Mouse (Mus musculus) lung, embryonic 14.5 days (tissue): ENCODE results near the gene Rack1. TPM values are rescaled to one million over a fixed set of nuclear protein-coding genes. Genes with fewer than 3 reads are reported as not detected.
"Not testable (repeated sequence)": the region's sequence is repeated elsewhere in the genome, so short reads cannot be mapped to it uniquely, and the experiment has no call there.

Experiments
- ATAC-seq: fragments of 200-750 bp; cut with Nextera tagmentation; 2 replicates; pipeline ENCODE4 v1.8.0; 2017; ENCODE audit warnings: mild to moderate bottlenecking, moderate TSS enrichment, moderate library complexity; ENCODE audit not compliant: insufficient read depth
- DNase-seq: peaks from one replicate; pipeline ENCODE4 v3.0.0-alpha.2; 2015
- H3K27ac ChIP-seq: fragments of 300-500 bp; sonication (generic); 2 replicates; pipeline ENCODE4 v1.5.1; 2014; ENCODE audit warnings: low read depth, mild to moderate bottlenecking, moderate library complexity
- H3K27me3 ChIP-seq: fragments of 300-500 bp; sonication (generic); 2 replicates; pipeline ENCODE4 v1.6.1; 2014; ENCODE audit warnings: low read length, control low read depth; ENCODE audit not compliant: insufficient read depth
- H3K36me3 ChIP-seq: fragments of 300-500 bp; sonication (generic); 2 replicates; pipeline ENCODE4 v1.6.1; 2014; ENCODE audit warnings: control low read depth; ENCODE audit not compliant: insufficient read depth
- H3K4me1 ChIP-seq: fragments of 300-500 bp; sonication (generic); 2 replicates; pipeline ENCODE4 v1.6.1; 2014; ENCODE audit warnings: antibody characterized with exemption, control low read depth; ENCODE audit not compliant: insufficient read depth
- H3K4me2 ChIP-seq: fragments of 300-500 bp; sonication (generic); 2 replicates; pipeline ENCODE4 v1.6.1; 2014; ENCODE audit warnings: mild to moderate bottlenecking
- H3K4me3 ChIP-seq: fragments of 300-500 bp; sonication (generic); 2 replicates; pipeline ENCODE4 v1.5.1; 2014; ENCODE audit warnings: low read depth, low read length
- H3K9ac ChIP-seq: fragments of 300-500 bp; sonication (generic); 2 replicates; pipeline ENCODE4 v1.6.1; 2014
- H3K9me3 ChIP-seq: fragments of 300-500 bp; sonication (generic); 2 replicates; pipeline ENCODE4 v1.6.1; 2016; ENCODE audit warnings: low read depth, low read length, control low read depth
- CTCF ChIP-seq: IDR thresholded peaks from 2 replicates; pipeline ENCODE4 v1.5.1; 2016; ENCODE audit warnings: antibody characterized with exemption, low read depth
- WGBS: fragments of 180-500 bp; shearing (Covaris S2); extraction: QIAGEN DNeasy Blood & Tissue Kit; methylation state at CpG from one replicate; pipeline ENCODE4 v1.1.7; 2014; 5-methylcytosine and 5-hydroxymethylcytosine counted together
- polyA plus RNA-seq: library from polyadenylated mRNA; unstranded; fragments of >200 nt; fragmentation: Nextera tagmentation; extraction: Ambion mirVana; gene quantifications from 2 replicates; pipeline ENCODE4 v1.2.1, GENCODE M21; 2014

The Rack1 gene
- polyA plus RNA-seq, result 935 and 940 TPM in 2 replicates

GRCm38 (mm10) chr11:48799921-48800701 lies at the start of gene Rack1:
Rack1 (plus strand) TSS chr11:48800332.
- Histone ChIP-seq H3K9me3 (no peaks in the 10 kb centered on the region), H3K9ac (peak within 1 kb of the TSS; percentile 97), H3K4me2 (peak within 1 kb of the TSS; percentile 89), H3K27ac (peak within 1 kb of the TSS; percentile 98), H3K27me3 (no peaks in the 10 kb centered on the region), H3K4me1 (0 out of 2 replicates have a peak, but pooled peaks cover 12% of the 10 kb centered on the region), H3K4me3 (peak within 1 kb of the TSS; percentile 91), H3K36me3 (peaks cover 41% of the 10 kb centered on the region)
- peak; percentile 97 for DNase-seq
- no peak for TF ChIP-seq CTCF
- peak; percentile 90 for ATAC-seq
- WGBS, result under 1% methylated on average over 47 of the region's 47 CpGs

GRCm38 (mm10) chr11:48750428-48750827 lies 49.7 kb upstream of the Rack1 start:
- H3K4me1 ChIP-seq, result no peaks in the 10 kb centered on the region
- TF ChIP-seq CTCF, result no peak
- no peak overlapping the region for H3K9ac ChIP-seq
- no peaks in the 10 kb centered on the region for H3K27me3 ChIP-seq
- 91% methylated on average over 6 of the region's 6 CpGs for WGBS
- ATAC-seq (no peak), DNase-seq (no peak)
- no peak overlapping the region for H3K27ac ChIP-seq
- H3K4me3 ChIP-seq, result no peak overlapping the region
- H3K36me3 ChIP-seq, result no peaks in the 10 kb centered on the region
- H3K9me3 ChIP-seq, result no peaks in the 10 kb centered on the region
- H3K4me2 ChIP-seq, result no peak overlapping the region

DNA sequence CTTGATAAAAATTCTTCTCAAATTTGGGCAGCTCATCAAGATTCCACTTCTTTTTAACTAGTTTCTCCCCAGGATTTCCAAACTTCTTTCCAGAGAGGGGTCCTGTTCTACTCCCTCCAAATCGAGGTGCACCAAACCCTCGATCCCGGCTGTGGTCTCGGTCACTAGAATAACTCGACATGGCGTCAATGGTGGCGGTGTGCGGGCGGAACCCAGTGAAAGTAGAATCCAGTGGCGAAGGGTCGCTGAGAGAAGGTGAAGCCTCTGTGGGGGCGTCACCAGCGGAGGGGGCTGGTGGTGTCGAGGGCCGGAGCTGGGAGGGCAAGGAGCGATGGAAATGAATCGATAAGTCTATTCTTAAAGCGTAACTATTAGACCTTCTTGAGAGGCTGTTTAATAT lies 46.6 kb upstream of the Rack1 start:
- not testable (repeated sequence) for H3K9me3 ChIP-seq, DNase-seq, H3K4me2 ChIP-seq, H3K27ac ChIP-seq, H3K4me1 ChIP-seq, ATAC-seq, H3K4me3 ChIP-seq, H3K27me3 ChIP-seq, H3K36me3 ChIP-seq, H3K9ac ChIP-seq
- WGBS, result 92% methylated on average over 18 of the region's 18 CpGs

DNA sequence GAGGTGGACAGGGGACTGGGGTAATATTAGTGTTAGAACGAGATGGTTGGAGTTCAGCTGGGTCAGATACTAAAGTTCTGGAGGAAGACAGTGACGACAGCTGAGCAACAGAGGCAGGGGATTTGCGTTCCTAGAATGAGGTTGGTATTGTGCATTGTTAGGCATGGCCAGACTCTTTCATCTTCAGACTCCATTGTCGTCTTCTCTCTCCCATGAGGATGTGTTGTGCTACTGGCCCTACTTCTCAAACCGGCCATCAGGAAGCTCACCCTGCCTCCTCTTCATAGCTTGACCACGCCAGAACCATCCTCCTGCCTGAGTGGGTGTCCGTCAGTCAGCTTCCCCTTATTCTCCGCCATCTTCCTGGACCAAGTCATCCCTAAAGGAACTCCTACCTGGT lies 41.1 kb upstream of the Rack1 start:
- no peak for TF ChIP-seq CTCF
- H3K4me1 ChIP-seq, result no peaks in the 10 kb centered on the region
- no peaks in the 10 kb centered on the region for H3K9me3 ChIP-seq
- H3K4me3 ChIP-seq, result no peak overlapping the region
- DNase-seq, result no peak
- 82% methylated on average over 8 of the region's 8 CpGs for WGBS
- no peak for ATAC-seq
- no peaks in the 10 kb centered on the region for H3K27me3 ChIP-seq
- no peaks in the 10 kb centered on the region for H3K36me3 ChIP-seq
- H3K4me2 ChIP-seq, result no peak overlapping the region
- no peak overlapping the region for H3K27ac ChIP-seq
- no peak overlapping the region for H3K9ac ChIP-seq

DNA sequence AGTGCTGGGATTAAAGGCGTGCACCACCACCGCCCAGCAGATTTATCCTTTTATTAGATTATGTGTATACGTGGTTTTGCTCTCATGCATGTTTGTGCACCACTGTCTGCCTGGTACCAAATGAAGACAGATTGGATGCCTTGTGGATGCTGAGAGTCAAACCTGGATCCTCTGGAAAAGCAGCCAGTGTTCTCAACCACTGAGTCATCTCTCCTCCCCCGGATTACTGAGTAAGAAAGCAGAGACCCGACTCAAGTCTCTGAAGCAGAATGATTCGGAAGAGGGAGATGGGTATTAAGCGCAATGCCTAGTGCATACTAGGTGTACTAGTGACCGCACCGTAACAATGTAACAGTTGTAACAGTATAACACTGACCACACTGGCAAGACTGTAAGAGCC lies 36.0 kb upstream of the Rack1 start:
- 93% methylated on average over 9 of the region's 9 CpGs for WGBS
- no peak for TF ChIP-seq CTCF

GRCm38 (mm10) chr11:48767195-48767876 lies 32.8 kb upstream of the Rack1 start:
- ATAC-seq, result no peak
- Histone ChIP-seq H3K27ac (no peak overlapping the region), H3K36me3 (no peaks in the 10 kb centered on the region), H3K4me1 (no peaks in the 10 kb centered on the region), H3K9ac (no peak overlapping the region), H3K9me3 (no peaks in the 10 kb centered on the region), H3K27me3 (no peaks in the 10 kb centered on the region), H3K4me2 (no peak overlapping the region), H3K4me3 (no peak overlapping the region)
- WGBS, result 77% methylated on average over 14 of the region's 14 CpGs
- TF ChIP-seq CTCF, result no peak
- DNase-seq, result no peak

More for the DNA sequence above, 36.0 kb upstream of the Rack1 start:
- Histone ChIP-seq H3K4me3 (no peak overlapping the region), H3K9ac (no peak overlapping the region), H3K4me2 (no peak overlapping the region), H3K36me3 (no peaks in the 10 kb centered on the region), H3K27me3 (no peaks in the 10 kb centered on the region), H3K9me3 (no peaks in the 10 kb centered on the region), H3K4me1 (no peaks in the 10 kb centered on the region), H3K27ac (no peak overlapping the region)
- DNase-seq (no peak), ATAC-seq (no peak)

GRCm38 (mm10) chr11:48771691-48772090 lies 28.4 kb upstream of the Rack1 start:
- Histone ChIP-seq H3K27ac (no peak overlapping the region), H3K36me3 (no peaks in the 10 kb centered on the region), H3K27me3 (no peaks in the 10 kb centered on the region), H3K4me3 (no peak overlapping the region), H3K4me2 (no peak overlapping the region), H3K9ac (no peak overlapping the region), H3K4me1 (no peaks in the 10 kb centered on the region), H3K9me3 (no peaks in the 10 kb centered on the region)
- ATAC-seq, result no peak
- WGBS, result 11% methylated on average over 2 of the region's 2 CpGs
- DNase-seq, result peak; percentile 67
- peak; percentile 72 for TF ChIP-seq CTCF
